Mouse (Mus musculus): ENCODE measurements around the gene Efemp1. TPM values are rescaled to one million over a fixed set of nuclear protein-coding genes. Genes with fewer than 3 reads are reported as not detected.

Gene Efemp1
- total and polyA plus RNA-seq, 3 experiments: 14.7 to 20.0 (median 18.5) TPM

- Histone ChIP-seq H3K4me3 (no peak overlapping the region), H3K4me1 (ENCODE audit: control insufficient read depth, insufficient read depth, low read length) (no peaks in the 10 kb centered on the region), H3K9ac (ENCODE audit: low read depth, low read length) (no peak overlapping the region), H3K27me3 (ENCODE audit: control insufficient read depth, insufficient read depth, low read length) (no peaks in the 10 kb centered on the region), H3K36me3 (ENCODE audit: control insufficient read depth, insufficient read depth, low read length) (no peaks in the 10 kb centered on the region), H3K79me2 (replicated peaks; ENCODE audit: control insufficient read depth, insufficient read depth, low read length) (no peaks in the 10 kb centered on the region), H3K27ac (no peak overlapping the region)
- no peak for TF ChIP-seq EP300 (IDR thresholded peaks at IDR 0.05; ENCODE audit: insufficient read depth, low read depth, low read length)
- TF ChIP-seq POLR2A (IDR thresholded peaks at IDR 0.05; ENCODE audit: insufficient read depth, low read depth, low read length): no peak
- TF ChIP-seq CTCF (IDR thresholded peaks at IDR 0.05): no peak
- intact Hi-C loops (cut with DNase I): no loop called here
- no peak for DNase-seq
- 81% methylated on average over 2 of the region's 2 CpGs for WGBS
These were observed 16.1 kb downstream of the Efemp1 start for GRCm38 (mm10) chr11:28869129-28869528.

- Histone ChIP-seq H3K27me3 (ENCODE audit: control insufficient read depth, insufficient read depth, low read length) (no peaks in the 10 kb centered on the region), H3K79me2 (replicated peaks; ENCODE audit: control insufficient read depth, insufficient read depth, low read length) (no peaks in the 10 kb centered on the region), H3K36me3 (ENCODE audit: control insufficient read depth, insufficient read depth, low read length) (no peaks in the 10 kb centered on the region), H3K27ac (no peak overlapping the region), H3K4me3 (no peak overlapping the region), H3K9ac (ENCODE audit: low read depth, low read length) (no peak overlapping the region), H3K4me1 (ENCODE audit: control insufficient read depth, insufficient read depth, low read length) (no peaks in the 10 kb centered on the region)
- TF ChIP-seq EP300 (IDR thresholded peaks at IDR 0.05; ENCODE audit: insufficient read depth, low read depth, low read length) (no peak), POLR2A (IDR thresholded peaks at IDR 0.05; ENCODE audit: insufficient read depth, low read depth, low read length) (no peak)
- intact Hi-C loops (cut with DNase I): no loop called here
- no peak for DNase-seq
- 62% methylated on average over 2 of the region's 2 CpGs for WGBS
These were observed 28.5 kb downstream of the Efemp1 start for GRCm38 (mm10) chr11:28881381-28881976.

- WGBS: 31% methylated on average over 4 of the region's 4 CpGs
- no peak overlapping the region for H3K4me3 ChIP-seq
- no peaks in the 10 kb centered on the region for H3K4me1 ChIP-seq (ENCODE audit: control insufficient read depth, insufficient read depth, low read length)
- no peaks in the 10 kb centered on the region for H3K36me3 ChIP-seq (ENCODE audit: control insufficient read depth, insufficient read depth, low read length)
- intact Hi-C loops (cut with DNase I): no loop called here
- TF ChIP-seq CTCF (IDR thresholded peaks at IDR 0.05): no peak
- TF ChIP-seq POLR2A (IDR thresholded peaks at IDR 0.05; ENCODE audit: insufficient read depth, low read depth, low read length): no peak
- TF ChIP-seq EP300 (IDR thresholded peaks at IDR 0.05; ENCODE audit: insufficient read depth, low read depth, low read length): no peak
- H3K79me2 ChIP-seq (replicated peaks; ENCODE audit: control insufficient read depth, insufficient read depth, low read length): no peaks in the 10 kb centered on the region
- H3K27ac ChIP-seq: no peak overlapping the region
- H3K27me3 ChIP-seq (ENCODE audit: control insufficient read depth, insufficient read depth, low read length): no peaks in the 10 kb centered on the region
- H3K9ac ChIP-seq (ENCODE audit: low read depth, low read length): no peak overlapping the region
- no peak for DNase-seq
These were observed 30.1 kb downstream of the Efemp1 start for GRCm38 (mm10) chr11:28883106-28883505.

GRCm38 (mm10) chr11:28889538-28889937 lies 36.5 kb downstream of the Efemp1 start:
- no peaks in the 10 kb centered on the region for H3K4me1 ChIP-seq (ENCODE audit: control insufficient read depth, insufficient read depth, low read length)
- WGBS: 79% methylated on average over 1 of the region's 1 CpGs
- TF ChIP-seq CTCF (IDR thresholded peaks at IDR 0.05): no peak
- TF ChIP-seq EP300 (IDR thresholded peaks at IDR 0.05; ENCODE audit: insufficient read depth, low read depth, low read length): no peak
- TF ChIP-seq POLR2A (IDR thresholded peaks at IDR 0.05; ENCODE audit: insufficient read depth, low read depth, low read length): no peak
- H3K27ac ChIP-seq: no peak overlapping the region
- H3K79me2 ChIP-seq (replicated peaks; ENCODE audit: control insufficient read depth, insufficient read depth, low read length): no peaks in the 10 kb centered on the region
- H3K27me3 ChIP-seq (ENCODE audit: control insufficient read depth, insufficient read depth, low read length): no peaks in the 10 kb centered on the region
- DNase-seq: no peak
- intact Hi-C loops (cut with DNase I): no loop called here
- H3K9ac ChIP-seq (ENCODE audit: low read depth, low read length): no peak overlapping the region
- no peaks in the 10 kb centered on the region for H3K36me3 ChIP-seq (ENCODE audit: control insufficient read depth, insufficient read depth, low read length)
- H3K4me3 ChIP-seq: no peak overlapping the region

- Histone ChIP-seq H3K27ac (no peak overlapping the region), H3K4me3 (no peak overlapping the region), H3K79me2 (replicated peaks; ENCODE audit: control insufficient read depth, insufficient read depth, low read length) (no peaks in the 10 kb centered on the region), H3K36me3 (ENCODE audit: control insufficient read depth, insufficient read depth, low read length) (no peaks in the 10 kb centered on the region), H3K4me1 (ENCODE audit: control insufficient read depth, insufficient read depth, low read length) (no peaks in the 10 kb centered on the region), H3K27me3 (ENCODE audit: control insufficient read depth, insufficient read depth, low read length) (no peaks in the 10 kb centered on the region), H3K9ac (ENCODE audit: low read depth, low read length) (no peak overlapping the region)
- WGBS: 68% methylated on average over 5 of the region's 5 CpGs
- no peak for DNase-seq
- intact Hi-C loops (cut with DNase I): no loop called here
- TF ChIP-seq EP300 (IDR thresholded peaks at IDR 0.05; ENCODE audit: insufficient read depth, low read depth, low read length) (no peak), CTCF (IDR thresholded peaks at IDR 0.05) (no peak), POLR2A (IDR thresholded peaks at IDR 0.05; ENCODE audit: insufficient read depth, low read depth, low read length) (no peak)
These were observed 38.5 kb downstream of the Efemp1 start for GRCm38 (mm10) chr11:28891515-28891914.

- DNase-seq: no peak
- no peak overlapping the region for H3K27ac ChIP-seq
- H3K27me3 ChIP-seq (ENCODE audit: control insufficient read depth, insufficient read depth, low read length): no peaks in the 10 kb centered on the region
- no peaks in the 10 kb centered on the region for H3K79me2 ChIP-seq (replicated peaks; ENCODE audit: control insufficient read depth, insufficient read depth, low read length)
- intact Hi-C loops (cut with DNase I): no loop called here
- TF ChIP-seq CTCF (IDR thresholded peaks at IDR 0.05) (no peak), POLR2A (IDR thresholded peaks at IDR 0.05; ENCODE audit: insufficient read depth, low read depth, low read length) (no peak), EP300 (IDR thresholded peaks at IDR 0.05; ENCODE audit: insufficient read depth, low read depth, low read length) (no peak)
- 34% methylated on average over 1 of the region's 1 CpGs for WGBS
- no peaks in the 10 kb centered on the region for H3K36me3 ChIP-seq (ENCODE audit: control insufficient read depth, insufficient read depth, low read length)
- no peak overlapping the region for H3K9ac ChIP-seq (ENCODE audit: low read depth, low read length)
- no peaks in the 10 kb centered on the region for H3K4me1 ChIP-seq (ENCODE audit: control insufficient read depth, insufficient read depth, low read length)
- no peak overlapping the region for H3K4me3 ChIP-seq
These were observed 46.4 kb downstream of the Efemp1 start for GRCm38 (mm10) chr11:28899420-28899819.
